Mouse (Mus musculus) leukemia stem cell, adult 10-12 weeks (primary cell): ENCODE results near the gene Mcidas. TPM values are rescaled to one million over a fixed set of nuclear protein-coding genes. Genes with fewer than 3 reads are reported as not detected.

Experiments used
- polyA plus RNA-seq: library from polyadenylated mRNA; stranded (reverse); fragments of >175 nt; gene quantifications from 2 replicates; pipeline ENCODE4 v1.2.3, GENCODE M21; 2012; ENCODE audit warnings: low replicate concordance

Gene Mcidas
- polyA plus RNA-seq: not detected in 2 replicates

GRCm38 (mm10) chr13:112993531-112994152 is at the start of gene Mcidas:
TSS of gene Mcidas (plus strand) at chr13:112993845.

GRCm38 (mm10) chr13:112987532-112987943 is 6.1 kb upstream of the Mcidas start, which contains the start of gene Ccno:
TSS of gene Ccno (plus strand) at chr13:112987802.

GRCm38 (mm10) chr13:113034950-113035421 is 41.3 kb downstream of the Mcidas start, which contains the start of gene Cdc20b:
TSS of gene Cdc20b (plus strand) at chr13:113035111.

GRCm38 (mm10) chr13:113046211-113046883 is 52.7 kb downstream of the Mcidas start, which contains the start of gene Gpx8:
TSS of gene Gpx8 (minus strand) at chr13:113046410.

Other genes with a start within 250 kb of the Mcidas start
- 36.3 and 39.7 TPM in 2 replicates for gene Plpp1, start 193.1 kb upstream of the Mcidas start, polyA plus RNA-seq
- 0.70 and 2.6 TPM in 2 replicates for gene Mtrex, start 66.4 kb upstream of the Mcidas start, polyA plus RNA-seq
- gene Dhx29, start 66.4 kb upstream of the Mcidas start, polyA plus RNA-seq: 5.4 and 5.8 TPM in 2 replicates
- 0.34 TPM in 1 of 2 replicates, not detected in the other for gene Ccno, start 6.0 kb upstream of the Mcidas start, polyA plus RNA-seq
- 0.11 TPM in 1 of 2 replicates, not detected in the other for gene Cdc20b, start 41.3 kb downstream of the Mcidas start, polyA plus RNA-seq
- 0.23 TPM in 1 of 2 replicates, not detected in the other for gene Gpx8, start 52.6 kb downstream of the Mcidas start, polyA plus RNA-seq
- gene Gzma, start 107.1 kb downstream of the Mcidas start, polyA plus RNA-seq: 3.2 TPM in 1 of 2 replicates, not detected in the other
- 0.34 TPM in 1 of 2 replicates, not detected in the other for gene Esm1, start 215.8 kb downstream of the Mcidas start, polyA plus RNA-seq
- gene Gzmk, start 232.1 kb downstream of the Mcidas start, polyA plus RNA-seq: not detected in 2 replicates